ENCODE assay signal across 20 mouse cellular contexts in genomic region chr4:49107895-49108294, GRCm38 (mm10). TPM values are rescaled to one million over a fixed set of nuclear protein-coding genes. Genes with fewer than 3 reads are reported as not detected.
DNase-seq lines count a peak whose midpoint lies in the region; ATAC-seq and TF ChIP-seq lines count a peak whose summit lies in the region.
"Had no signal": no experiment of that assay in that cellular context is flagged by ENCODE, and none has a peak within 500 bp of the region (broad histone marks: within the 10 kb centered on the region; RNA-seq: fewer than 3 reads in every experiment).

No protein-coding gene starts in this region.

- 0 out of 2 replicates have a peak, but pooled peaks cover 5% of the 10 kb centered on the region for H3K4me1 ChIP-seq in kidney, embryonic 15.5 days
- 0 out of 2 replicates have a peak, but pooled peaks cover 4% of the 10 kb centered on the region for H3K4me1 ChIP-seq in kidney, postnatal 0 days (replicated peaks; ENCODE audit: insufficient read depth, low read length)
- no peaks in the 10 kb centered on the region; the same call in 1 of the 2 replicates for H3K4me1 ChIP-seq in kidney, adult 2 months (ENCODE audit: control insufficient read depth, insufficient read depth, low read length)
- H3K4me1 ChIP-seq: embryonic facial prominence, embryonic 10.5 days; embryonic facial prominence, embryonic 12.5 days had no signal

- H3K9me3 ChIP-seq in kidney, embryonic 15.5 days (replicated peaks): no peaks in the 10 kb centered on the region
- no peaks in the 10 kb centered on the region for H3K9me3 ChIP-seq in kidney, postnatal 0 days (replicated peaks; ENCODE audit: low read length)
- H3K9me3 ChIP-seq: embryonic facial prominence, embryonic 10.5 days; embryonic facial prominence, embryonic 12.5 days; forebrain, embryonic 13.5 days; forebrain, embryonic 15.5 days had no signal

- H3K27ac ChIP-seq in kidney, embryonic 15.5 days: no peak overlapping the region
- H3K27ac ChIP-seq in kidney, postnatal 0 days: no peak overlapping the region
- no peak overlapping the region for H3K27ac ChIP-seq in kidney, adult 2 months (ENCODE audit: insufficient read depth, low read depth, low read length)
- H3K27ac ChIP-seq: embryonic facial prominence, embryonic 10.5 days; embryonic facial prominence, embryonic 12.5 days; forebrain, embryonic 15.5 days had no signal

- 59% methylated on average over 4 of the region's 4 CpGs for WGBS in kidney, embryonic 15.5 days
- WGBS in kidney, postnatal 0 days: 47% methylated on average over 4 of the region's 4 CpGs
- 53% methylated on average over 4 of the region's 4 CpGs for WGBS in kidney, adult 2 months

- no peak for TF ChIP-seq POLR2A in kidney, adult 2 months (IDR thresholded peaks at IDR 0.05; ENCODE audit: low read depth, low read length)

- 0 out of 2 replicates have a peak, but pooled peaks have one; percentile 35 for ATAC-seq in kidney, embryonic 15.5 days (replicated peaks; ENCODE audit: low FRiP score)
- ATAC-seq in kidney, postnatal 0 days (replicated peaks; ENCODE audit: low FRiP score, low read depth): no peak
- ATAC-seq in megakaryocyte progenitor cell, adult 5-6 weeks (replicated peaks; ENCODE audit: poor library complexity): no peak
- ATAC-seq: forebrain, embryonic 13.5 days; forebrain, embryonic 15.5 days had no signal

- H3K27me3 ChIP-seq in kidney, embryonic 15.5 days: no peaks in the 10 kb centered on the region
- no peaks in the 10 kb centered on the region for H3K27me3 ChIP-seq in kidney, postnatal 0 days (ENCODE audit: insufficient read depth, low read length)
- H3K27me3 ChIP-seq in kidney, adult 2 months (replicated peaks; ENCODE audit: control insufficient read depth, insufficient read depth, low read length): no peaks in the 10 kb centered on the region
- H3K27me3 ChIP-seq: embryonic facial prominence, embryonic 12.5 days; forebrain, embryonic 13.5 days; forebrain, embryonic 15.5 days had no signal

- 0 out of 2 replicates have a peak, but pooled peaks have one; percentile 15 for TF ChIP-seq CTCF in kidney, postnatal 0 days (IDR thresholded peaks at IDR 0.05; ENCODE audit: low read depth)
- no peak for TF ChIP-seq CTCF in kidney, adult 2 months (conservative IDR thresholded peaks at IDR 0.05; ENCODE audit: insufficient read depth, insufficient read length, low read depth, low read length)

- no peaks in the 10 kb centered on the region for H3K36me3 ChIP-seq in kidney, embryonic 15.5 days
- no peaks in the 10 kb centered on the region for H3K36me3 ChIP-seq in kidney, postnatal 0 days (ENCODE audit: insufficient read depth, low read length)
- no peaks in the 10 kb centered on the region for H3K36me3 ChIP-seq in kidney, adult 2 months (ENCODE audit: control insufficient read depth, insufficient read depth, low read length)
- H3K36me3 ChIP-seq: embryonic facial prominence, embryonic 10.5 days; embryonic facial prominence, embryonic 12.5 days; forebrain, embryonic 15.5 days had no signal

- no peak overlapping the region for H3K9ac ChIP-seq in kidney, embryonic 15.5 days
- H3K9ac ChIP-seq in kidney, postnatal 0 days (ENCODE audit: low read depth, low read length): no peak overlapping the region
- H3K9ac ChIP-seq: embryonic facial prominence, embryonic 12.5 days; forebrain, embryonic 13.5 days; forebrain, embryonic 15.5 days had no signal

- no peak overlapping the region for H3K4me2 ChIP-seq in kidney, embryonic 15.5 days
- no peak overlapping the region for H3K4me2 ChIP-seq in kidney, postnatal 0 days (ENCODE audit: low read length)
- H3K4me2 ChIP-seq: embryonic facial prominence, embryonic 12.5 days; forebrain, embryonic 13.5 days; forebrain, embryonic 15.5 days had no signal

- no peak for DNase-seq in kidney, postnatal 14 days
- DNase-seq in kidney, postnatal 0 days (ENCODE audit: low spot score): peak; percentile 25
- DNase-seq in kidney, adult 2 months: no peak
- peak; percentile 44 for DNase-seq in brain, adult 2 months (ENCODE audit: low read depth, low spot score)
- DNase-seq: adrenal gland, adult 2 months; adrenal gland, postnatal 10 days; adrenal gland, postnatal 25 days; cerebellum, adult 11-12 months; cerebellum, adult 2 months; cerebellum, adult 9-10 months; cerebellum, postnatal 10 days; cerebellum, postnatal 25 days had no signal

- H3K4me3 ChIP-seq in kidney, embryonic 15.5 days (replicated peaks): no peak overlapping the region
- no peak overlapping the region for H3K4me3 ChIP-seq in kidney, postnatal 0 days (replicated peaks; ENCODE audit: low read depth, low read length)
- H3K4me3 ChIP-seq in kidney, adult 2 months (ENCODE audit: insufficient read depth, low read depth, low read length): no peak overlapping the region
- H3K4me3 ChIP-seq: embryonic facial prominence, embryonic 10.5 days; embryonic facial prominence, embryonic 12.5 days; forebrain, embryonic 13.5 days; forebrain, embryonic 15.5 days had no signal

RNA-seq across cellular contexts. Expression of gene Plppr1, which starts 48.8 kb away (rescaled TPM):
- polyA plus RNA-seq in kidney, embryonic 15.5 days (2015; fragmentation: Nextera tagmentation; extraction: Ambion mirVana): 5.0 and 5.6 TPM in 2 replicates
- 6.5 and 6.6 TPM in 2 replicates for polyA plus RNA-seq in kidney, postnatal 0 days (2015; fragmentation: Nextera tagmentation; extraction: Ambion mirVana)
- polyA plus RNA-seq in kidney, adult 2 months (2012; rRNA removed): 0.77 and 0.88 TPM in 2 replicates
- total RNA-seq in megakaryocyte progenitor cell, adult 5-6 weeks (2015): not detected in 2 replicates
- total RNA-seq in megakaryocyte progenitor cell, adult 5-6 weeks (2017): not detected in 2 replicates
- total RNA-seq: adrenal gland, adult 2 months; MEL had no signal
- polyA plus RNA-seq: adrenal gland, adult 2 months; C2C12 had no signal

Comparison
In these comparisons a context has a peak if more than half of its experiments do, and no peak if none do; other contexts are left out.
1. DNase-seq: peak in kidney, postnatal 0 days (single experiment) and brain, adult 2 months (single experiment); none in kidney, postnatal 14 days (single experiment) and kidney, adult 2 months (single experiment).